Mouse (Mus musculus) thymus, adult 2 months (tissue): Measurements from ENCODE around the gene Akap17b. TPM values are rescaled to one million over a fixed set of nuclear protein-coding genes. Genes with fewer than 3 reads are reported as not detected.

Experiments used
- DNase-seq: peaks from one replicate; pipeline ENCODE4 v3.0.0; 2021
- H3K27ac ChIP-seq: fragments of 200-500 bp; 2 replicates; pipeline ENCODE4 v1.5.1; 2012; ENCODE audit warnings: low read length, control low read depth; ENCODE audit not compliant: control insufficient read depth, insufficient read depth
- H3K27me3 ChIP-seq: fragments of 200-500 bp; 2 replicates; pipeline ENCODE4 v1.6.1; 2012; ENCODE audit warnings: mild to moderate bottlenecking, low read length, moderate library complexity, mixed read lengths; ENCODE audit not compliant: control insufficient read depth, insufficient read depth
- H3K36me3 ChIP-seq: fragments of 200-500 bp; 2 replicates; pipeline ENCODE4 v1.6.1; 2012; ENCODE audit warnings: mild to moderate bottlenecking, low read length, moderate library complexity; ENCODE audit not compliant: control insufficient read depth, insufficient read depth
- H3K4me1 ChIP-seq: fragments of 200-500 bp; replicated peaks from 2 replicates; pipeline ENCODE4 v1.6.1; 2012; ENCODE audit warnings: low read length; ENCODE audit not compliant: control insufficient read depth, insufficient read depth
- H3K4me3 ChIP-seq: fragments of 200-500 bp; 2 replicates; pipeline ENCODE4 v1.5.1; 2012; ENCODE audit warnings: mild to moderate bottlenecking, low read length, control low read depth, moderate library complexity; ENCODE audit not compliant: control insufficient read depth, insufficient read depth
- CTCF ChIP-seq: fragments of 200-500 bp; IDR thresholded peaks from 2 replicates; pipeline ENCODE4 v1.5.1; 2012; ENCODE audit warnings: mild to moderate bottlenecking, control low read depth, low read length, moderate library complexity, borderline replicate concordance; ENCODE audit not compliant: control insufficient read depth, poor library complexity, insufficient read depth; ENCODE audit errors: extremely low read depth
- POLR2A ChIP-seq: fragments of 200-500 bp; IDR thresholded peaks from 2 replicates; pipeline ENCODE4 v1.6.1; 2012; ENCODE audit warnings: mild to moderate bottlenecking, low read length, control low read depth, moderate library complexity; ENCODE audit not compliant: control insufficient read depth, poor library complexity, insufficient read depth; ENCODE audit errors: extremely low read depth
- WGBS: fragments of 180-500 bp; shearing (Covaris S2); methylation state at CpG from one replicate; pipeline ENCODE4 v1.1.7; 2018; 5-methylcytosine and 5-hydroxymethylcytosine counted together
- polyA plus RNA-seq: library from polyadenylated mRNA; depleted of rRNA; stranded (reverse); fragments of >200 nt; gene quantifications from 2 replicates; pipeline ENCODE4 v1.2.3, GENCODE M21; 2012; rRNA removed

Gene Akap17b
- polyA plus RNA-seq, 1 experiment = 0.42 TPM

DNA sequence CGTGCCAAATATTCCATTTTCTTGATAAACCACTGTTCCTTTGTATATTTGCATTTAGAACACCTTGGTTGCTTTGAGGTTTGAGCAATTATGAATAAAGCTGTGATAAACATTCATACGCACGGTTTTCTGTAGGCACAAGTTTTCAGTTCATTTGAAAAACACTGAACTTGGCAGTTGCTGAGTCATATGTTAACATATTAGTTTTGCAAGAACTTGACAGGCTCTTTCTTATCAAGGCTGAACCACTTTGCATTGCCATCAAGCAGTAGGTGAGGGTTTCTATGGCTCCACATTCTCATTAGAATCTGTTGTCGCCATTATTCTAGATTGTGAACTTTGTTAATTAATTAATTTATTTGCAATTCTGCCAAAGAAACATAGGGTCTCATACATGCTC, 85.0 kb downstream of the Akap17b start:
- H3K27ac ChIP-seq = no peak overlapping the region
- TF ChIP-seq CTCF (no peak), POLR2A (no peak)
- WGBS = 64% methylated on average over 4 of the region's 4 CpGs
- no peaks in the 10 kb centered on the region; the same call in 1 of the 2 replicates for H3K4me1 ChIP-seq
- no peak overlapping the region for H3K4me3 ChIP-seq
- no peaks in the 10 kb centered on the region for H3K36me3 ChIP-seq
- H3K27me3 ChIP-seq = no peaks in the 10 kb centered on the region
- no peak for DNase-seq

Other genes starting within 250 kb of the Akap17b start
- gene Gm6268, start 244.1 kb downstream of the Akap17b start, polyA plus RNA-seq = not detected in 2 replicates
- 0.03 TPM in 2 replicates for gene Gm14569, start 153.6 kb downstream of the Akap17b start, polyA plus RNA-seq
- gene Pgrmc1, start 47.2 kb downstream of the Akap17b start, polyA plus RNA-seq = 65.5 and 78.0 TPM in 2 replicates
- 1.6 and 2.2 TPM in 2 replicates for gene Slc25a43, start 98.3 kb upstream of the Akap17b start, polyA plus RNA-seq
- 920 and 977 TPM in 2 replicates for gene Slc25a5, start 150.3 kb upstream of the Akap17b start, polyA plus RNA-seq
- gene Ube2a, start 228.5 kb upstream of the Akap17b start, polyA plus RNA-seq = 45.9 and 53.4 TPM in 2 replicates
- 15.3 and 18.9 TPM in 2 replicates for gene C330007P06Rik, start 228.7 kb upstream of the Akap17b start, polyA plus RNA-seq